Mouse (Mus musculus) heart, postnatal 10 days (tissue): Measurements from ENCODE around the gene Stox1. TPM values are rescaled to one million over a fixed set of nuclear protein-coding genes. Genes with fewer than 3 reads are reported as not detected.
"Not testable (repeated sequence)": the region's sequence is repeated elsewhere in the genome, so short reads cannot be mapped to it uniquely, and the experiment has no call there.

Source experiments
- DNase-seq, 2 experiments: peaks; one replicate each; pipeline ENCODE4 v3.0.0; 2021
- intact Hi-C: fragments of 180-260 bp; cut with DNase I; formaldehyde crosslinking; loops from one replicate; pipeline ENCODE4 v1.15.1; 2025
- total RNA-seq, 2 experiments: library from RNA; stranded (reverse); gene quantifications; 2 replicates each; pipeline ENCODE4 v1.2.3; 2021

The Stox1 gene
- 1 to 10 TPM; 1.1 to 2.4 TPM for total RNA-seq

- intact Hi-C loops, result loop anchor here (2.0 kb wide), 1 partner anchor 75 kb away; the partner anchor contains the start of gene Ddx50
- peak; percentile 62 to 65 for DNase-seq
Observed at GRCm38 (mm10) chr10:62725771-62726687, at the start of gene Stox1. Gene Stox1, minus strand, starts transcription at chr10:62726128.

GRCm38 (mm10) chr10:62750781-62751180 is 24.9 kb upstream of the Stox1 start:
- DNase-seq, result no peak
- intact Hi-C loops, result loop anchor here (5.0 kb wide), 1 partner anchor 108 kb away; no protein-coding TSS in a partner anchor

- intact Hi-C loops, result no loop called here
- peak; percentile 38 to 41 for DNase-seq
Observed at GRCm38 (mm10) chr10:62739961-62740737, 14.2 kb upstream of the Stox1 start.

GRCm38 (mm10) chr10:62736965-62737688 is 11.2 kb upstream of the Stox1 start:
- no peak for DNase-seq
- intact Hi-C loops, result no loop called here

GRCm38 (mm10) chr10:62730826-62731225 is 4.9 kb upstream of the Stox1 start:
- intact Hi-C loops, result no loop called here
- no peak for DNase-seq

- intact Hi-C loops, result no loop called here
- DNase-seq, result no peak
Observed at GRCm38 (mm10) chr10:62724936-62725335, 992 bp downstream of the Stox1 start.

- intact Hi-C loops, result no loop called here
- DNase-seq, result no peak
Observed at GRCm38 (mm10) chr10:62722701-62723100, 3.2 kb downstream of the Stox1 start.

- intact Hi-C loops, result not testable (repeated sequence)
Observed at GRCm38 (mm10) chr10:62720574-62720973, 5.4 kb downstream of the Stox1 start.

GRCm38 (mm10) chr10:62713457-62713856 is 12.5 kb downstream of the Stox1 start:
- intact Hi-C loops, result no loop called here
- no peak for DNase-seq

More at GRCm38 (mm10) chr10:62720574-62720973, 5.4 kb downstream of the Stox1 start:
- not testable (repeated sequence) for DNase-seq

GRCm38 (mm10) chr10:62703579-62703978 is 22.3 kb downstream of the Stox1 start:
- no peak for DNase-seq
- intact Hi-C loops, result no loop called here

GRCm38 (mm10) chr10:62702436-62702835 is 23.5 kb downstream of the Stox1 start:
- intact Hi-C loops, result no loop called here
- no peak for DNase-seq

GRCm38 (mm10) chr10:62692771-62693170 is 33.2 kb downstream of the Stox1 start:
- intact Hi-C loops, result no loop called here
- no peak for DNase-seq

GRCm38 (mm10) chr10:62692244-62692643 is 33.7 kb downstream of the Stox1 start:
- no peak for DNase-seq
- intact Hi-C loops, result no loop called here

- DNase-seq, result no peak
- intact Hi-C loops, result no loop called here
Observed at GRCm38 (mm10) chr10:62687032-62687674, 38.8 kb downstream of the Stox1 start.

- DNase-seq, result peak; percentile 21 to 43
- intact Hi-C loops, result loop anchor here (5.0 kb wide), 1 partner anchor 91 kb away; no protein-coding TSS in a partner anchor
Observed at GRCm38 (mm10) chr10:62683043-62683442, 42.9 kb downstream of the Stox1 start.

GRCm38 (mm10) chr10:62679833-62680232 is 46.1 kb downstream of the Stox1 start:
- no peak for DNase-seq
- intact Hi-C loops, result loop anchor here (5.0 kb wide), 1 partner anchor 88 kb away; no protein-coding TSS in a partner anchor

- DNase-seq, result no peak
- intact Hi-C loops, result no loop called here
Observed at GRCm38 (mm10) chr10:62677329-62677728, 48.6 kb downstream of the Stox1 start.

- DNase-seq, result no peak
- intact Hi-C loops, result no loop called here
Observed at GRCm38 (mm10) chr10:62676196-62676595, 49.7 kb downstream of the Stox1 start.

- intact Hi-C loops, result no loop called here
- DNase-seq, result no peak
Observed at GRCm38 (mm10) chr10:62672359-62672758, 53.6 kb downstream of the Stox1 start.

GRCm38 (mm10) chr10:62669245-62669644 is 56.7 kb downstream of the Stox1 start:
- intact Hi-C loops, result no loop called here
- no peak for DNase-seq
